Mouse (Mus musculus) midbrain, embryonic 12.5 days (tissue): ENCODE data around the gene Rnf220. TPM values are rescaled to one million over a fixed set of nuclear protein-coding genes. Genes with fewer than 3 reads are reported as not detected.

Source experiments
- ATAC-seq: fragments of 200-750 bp; cut with Nextera tagmentation; 2 replicates; pipeline ENCODE4 v1.8.0; 2017; ENCODE audit warnings: low read depth, moderate TSS enrichment, moderate library complexity; ENCODE audit not compliant: low FRiP score
- H3K27ac ChIP-seq: fragments of 300-500 bp; sonication (generic); replicated peaks from 2 replicates; pipeline ENCODE4 v1.5.1; 2016; ENCODE audit warnings: mild to moderate bottlenecking
- H3K27me3 ChIP-seq: fragments of 300-500 bp; sonication (generic); 2 replicates; pipeline ENCODE4 v1.6.1; 2016; ENCODE audit warnings: mild to moderate bottlenecking
- H3K36me3 ChIP-seq: fragments of 300-500 bp; sonication (generic); 2 replicates; pipeline ENCODE4 v1.6.1; 2016
- H3K4me1 ChIP-seq: fragments of 300-500 bp; sonication (generic); 2 replicates; pipeline ENCODE4 v1.6.1; 2016
- H3K4me2 ChIP-seq: fragments of 300-500 bp; sonication (generic); replicated peaks from 2 replicates; pipeline ENCODE4 v1.6.1; 2016; ENCODE audit warnings: mild to moderate bottlenecking, moderate library complexity
- H3K4me3 ChIP-seq: fragments of 300-500 bp; sonication (generic); 2 replicates; pipeline ENCODE4 v1.5.1; 2016; ENCODE audit warnings: mild to moderate bottlenecking
- H3K9ac ChIP-seq: fragments of 300-500 bp; sonication (generic); replicated peaks from 2 replicates; pipeline ENCODE4 v1.6.1; 2016; ENCODE audit warnings: mild to moderate bottlenecking, moderate library complexity
- H3K9me3 ChIP-seq: fragments of 300-500 bp; sonication (generic); 2 replicates; pipeline ENCODE4 v1.6.1; 2016; ENCODE audit warnings: mild to moderate bottlenecking
- WGBS: fragments of 180-500 bp; shearing (Covaris S2); methylation state at CpG from one replicate; pipeline ENCODE4 v1.1.7; 2016; 5-methylcytosine and 5-hydroxymethylcytosine counted together
- polyA plus RNA-seq: library from polyadenylated mRNA; unstranded; fragments of >200 nt; fragmentation: Nextera tagmentation; extraction: Ambion mirVana; gene quantifications from 2 replicates; pipeline ENCODE4 v1.2.1, GENCODE M21; 2016

The Rnf220 gene
- polyA plus RNA-seq, 1 experiment from 2014 or later = 108 TPM

DNA sequence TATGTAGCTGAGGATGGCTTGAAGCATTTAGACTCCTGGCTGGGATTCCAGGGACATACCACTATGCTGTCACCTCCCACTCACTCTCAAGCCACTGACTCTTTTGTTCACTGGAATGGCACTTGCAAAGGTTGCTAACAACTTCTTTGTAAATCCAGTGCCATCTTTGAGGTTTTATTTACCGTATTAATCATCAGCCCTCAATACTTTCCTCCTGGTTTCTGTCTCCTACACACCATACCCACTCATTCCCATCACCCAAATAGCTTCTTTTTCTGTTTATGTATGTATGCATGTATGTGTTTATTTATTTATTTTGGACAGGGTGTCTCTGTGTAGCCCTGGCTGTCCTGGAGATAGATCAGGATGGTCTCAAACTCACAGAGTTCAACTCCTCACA lies 245.9 kb downstream of the Rnf220 start:
- Histone ChIP-seq H3K27ac (no peak overlapping the region), H3K4me3 (no peak overlapping the region), H3K36me3 (no peaks in the 10 kb centered on the region), H3K9me3 (no peaks in the 10 kb centered on the region), H3K9ac (no peak overlapping the region), H3K27me3 (peaks cover 17% of the 10 kb centered on the region; the same call in 1 of the 2 replicates), H3K4me1 (peaks cover 11% of the 10 kb centered on the region), H3K4me2 (peak overlapping the region; percentile 59)
- no peak for ATAC-seq
- WGBS = 88% methylated on average over 1 of the region's 1 CpGs

DNA sequence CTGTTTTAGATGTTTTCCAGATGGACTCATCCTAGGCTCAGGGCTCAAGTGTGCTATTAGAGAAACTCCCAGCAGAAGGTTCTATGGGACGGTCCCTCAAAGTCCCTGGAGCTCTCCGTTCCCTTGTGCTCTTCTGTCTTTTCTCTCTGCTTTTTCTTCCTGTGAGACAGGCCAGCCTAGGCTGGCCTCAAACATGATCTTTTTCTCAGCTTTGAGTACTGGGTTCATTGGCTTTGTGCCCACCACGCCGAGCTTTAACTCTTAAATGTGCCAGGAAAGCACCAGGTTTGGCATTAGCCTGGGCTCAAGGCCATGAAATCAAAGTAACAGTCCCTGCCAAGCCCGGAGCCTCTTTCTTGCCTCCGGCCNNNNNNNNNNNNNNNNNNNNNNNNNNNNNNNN lies 256.0 kb downstream of the Rnf220 start:
- no peaks in the 10 kb centered on the region for H3K36me3 ChIP-seq
- no peaks in the 10 kb centered on the region for H3K4me1 ChIP-seq
- no peak overlapping the region for H3K4me3 ChIP-seq
- no peaks in the 10 kb centered on the region for H3K27me3 ChIP-seq
- no peak overlapping the region for H3K27ac ChIP-seq
- no peak for ATAC-seq
- H3K4me2 ChIP-seq = no peak overlapping the region
- H3K9ac ChIP-seq = no peak overlapping the region
- WGBS = 93% methylated on average over 6 of the region's 6 CpGs
- H3K9me3 ChIP-seq = no peaks in the 10 kb centered on the region

DNA sequence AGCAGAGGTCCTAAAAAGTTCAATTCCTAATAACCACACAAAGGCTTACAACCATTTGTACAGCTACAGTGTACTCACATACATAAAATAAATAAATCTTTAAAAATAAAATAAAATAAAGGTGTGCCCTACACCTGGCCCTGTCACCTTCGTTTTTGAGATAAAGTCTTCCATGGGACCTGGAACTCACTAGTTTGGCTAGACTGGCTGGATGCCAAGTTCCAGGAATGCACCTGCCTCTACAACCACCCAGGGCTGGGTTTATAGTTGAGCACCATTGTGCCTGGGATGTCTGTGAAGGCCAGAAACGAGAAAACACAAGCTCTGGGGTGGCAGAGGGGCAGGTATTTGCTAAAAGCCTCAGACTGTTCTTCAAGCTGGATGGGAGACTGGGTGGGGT lies 257.7 kb downstream of the Rnf220 start:
- Histone ChIP-seq H3K27ac (no peak overlapping the region), H3K9me3 (no peaks in the 10 kb centered on the region), H3K9ac (no peak overlapping the region), H3K4me3 (no peak overlapping the region), H3K4me1 (no peaks in the 10 kb centered on the region), H3K4me2 (no peak overlapping the region), H3K36me3 (no peaks in the 10 kb centered on the region), H3K27me3 (peaks cover 3% of the 10 kb centered on the region; the same call in 1 of the 2 replicates)
- no peak for ATAC-seq
- 65% methylated on average over 2 of the region's 2 CpGs for WGBS

DNA sequence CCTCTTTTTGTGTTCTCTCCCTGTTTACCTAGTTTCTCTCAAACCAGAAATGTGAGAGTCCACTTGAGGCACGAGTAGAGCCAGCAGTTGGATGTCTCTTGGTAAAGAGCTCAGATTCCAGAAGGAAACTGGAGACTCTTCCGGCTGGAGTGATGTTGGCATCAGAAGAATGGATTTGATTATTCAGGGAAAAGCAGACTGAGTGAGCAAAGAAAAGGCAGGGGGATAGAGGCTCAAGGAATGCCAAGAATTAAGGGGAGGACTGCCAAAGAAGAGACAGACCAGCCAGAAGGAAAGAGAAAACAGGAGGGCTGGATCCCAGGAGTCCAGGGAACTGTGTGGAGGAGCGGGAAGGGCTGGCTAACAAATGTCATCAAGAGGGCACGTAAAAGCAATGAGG lies 261.0 kb downstream of the Rnf220 start:
- Histone ChIP-seq H3K9me3 (no peaks in the 10 kb centered on the region), H3K27me3 (peaks cover 9% of the 10 kb centered on the region; the same call in 1 of the 2 replicates), H3K4me2 (no peak overlapping the region), H3K36me3 (no peaks in the 10 kb centered on the region), H3K9ac (no peak overlapping the region), H3K4me1 (no peaks in the 10 kb centered on the region), H3K4me3 (no peak overlapping the region), H3K27ac (no peak overlapping the region)
- 64% methylated on average over 4 of the region's 4 CpGs for WGBS
- no peak for ATAC-seq

DNA sequence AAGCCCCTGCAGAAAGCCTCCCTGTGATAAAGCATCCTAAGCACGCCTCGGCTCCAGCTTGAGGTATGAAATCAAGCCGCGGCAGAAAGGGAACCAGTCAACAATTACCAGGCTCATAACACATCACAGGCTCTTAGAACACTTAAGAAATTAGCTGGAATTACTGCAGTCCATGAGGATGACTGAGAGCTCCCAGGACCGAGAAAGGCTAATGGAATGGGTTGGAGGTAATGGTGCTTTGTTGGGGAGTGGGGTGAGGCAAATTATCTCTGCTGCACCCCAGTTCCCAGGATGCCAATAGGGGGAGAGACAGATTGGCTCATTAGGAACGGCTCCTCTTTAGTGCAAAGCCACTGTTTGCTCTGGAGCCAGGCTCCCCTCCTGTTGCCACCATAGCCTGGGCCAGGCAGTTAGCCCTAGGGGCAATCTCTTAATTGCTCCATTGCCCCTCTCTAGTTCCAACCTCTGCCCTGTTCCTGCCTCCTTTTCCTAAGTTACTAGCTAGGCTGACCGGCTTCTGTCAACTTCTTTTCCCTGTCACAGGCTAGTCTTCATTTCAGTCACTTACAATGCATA lies 262.6 kb downstream of the Rnf220 start:
- H3K9me3 ChIP-seq = no peaks in the 10 kb centered on the region
- no peak overlapping the region for H3K4me3 ChIP-seq
- H3K27me3 ChIP-seq = peaks cover 9% of the 10 kb centered on the region; the same call in 1 of the 2 replicates
- no peak overlapping the region for H3K9ac ChIP-seq
- 77% methylated on average over 7 of the region's 7 CpGs for WGBS
- no peak overlapping the region for H3K4me2 ChIP-seq
- no peaks in the 10 kb centered on the region for H3K36me3 ChIP-seq
- no peaks in the 10 kb centered on the region for H3K4me1 ChIP-seq
- H3K27ac ChIP-seq = no peak overlapping the region
- ATAC-seq = no peak

DNA sequence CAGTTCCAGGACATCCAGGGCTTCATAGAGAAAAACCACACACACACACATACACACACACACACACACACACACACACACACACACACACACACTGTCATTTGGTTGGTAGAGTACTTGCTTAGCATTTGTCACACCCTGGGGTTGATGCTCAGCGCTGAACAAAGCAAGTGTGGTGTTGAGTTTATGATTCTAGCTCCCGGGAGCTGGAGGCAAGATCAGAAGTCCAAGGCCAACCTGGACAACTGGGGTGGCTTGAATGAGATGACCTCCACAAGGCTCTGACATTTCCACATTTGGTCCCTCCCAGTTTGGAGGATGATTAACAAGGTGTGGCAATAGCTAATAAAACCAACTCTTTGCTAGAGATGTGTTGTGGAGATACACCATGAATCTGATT lies 265.6 kb downstream of the Rnf220 start:
- H3K4me2 ChIP-seq = no peak overlapping the region
- H3K4me1 ChIP-seq = no peaks in the 10 kb centered on the region
- no peaks in the 10 kb centered on the region for H3K36me3 ChIP-seq
- no peaks in the 10 kb centered on the region for H3K9me3 ChIP-seq
- H3K27ac ChIP-seq = no peak overlapping the region
- no peak overlapping the region for H3K9ac ChIP-seq
- peaks cover 11% of the 10 kb centered on the region; the same call in 1 of the 2 replicates for H3K27me3 ChIP-seq
- H3K4me3 ChIP-seq = no peak overlapping the region
- ATAC-seq = no peak
- 89% methylated on average over 2 of the region's 2 CpGs for WGBS

DNA sequence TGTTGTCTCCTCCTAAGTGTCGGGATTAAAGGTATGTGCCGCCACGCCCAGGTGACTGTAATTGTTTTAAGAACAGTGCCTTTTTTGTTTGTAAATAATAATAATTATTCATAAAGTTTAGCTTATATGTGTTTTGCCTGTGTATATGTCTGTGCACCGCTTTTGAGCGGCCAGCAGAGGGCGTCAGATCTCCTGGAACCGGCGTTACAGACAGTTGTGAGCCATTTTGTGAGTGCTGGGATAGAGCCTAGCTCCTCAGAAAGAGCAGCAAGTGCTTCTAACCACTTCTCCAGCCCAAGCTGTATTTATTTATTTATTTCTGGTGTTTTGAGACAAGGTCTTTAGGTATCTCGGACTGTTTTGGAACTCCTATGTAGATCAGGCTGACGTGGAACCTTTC lies 266.5 kb downstream of the Rnf220 start:
- 52% methylated on average over 10 of the region's 10 CpGs for WGBS

DNA sequence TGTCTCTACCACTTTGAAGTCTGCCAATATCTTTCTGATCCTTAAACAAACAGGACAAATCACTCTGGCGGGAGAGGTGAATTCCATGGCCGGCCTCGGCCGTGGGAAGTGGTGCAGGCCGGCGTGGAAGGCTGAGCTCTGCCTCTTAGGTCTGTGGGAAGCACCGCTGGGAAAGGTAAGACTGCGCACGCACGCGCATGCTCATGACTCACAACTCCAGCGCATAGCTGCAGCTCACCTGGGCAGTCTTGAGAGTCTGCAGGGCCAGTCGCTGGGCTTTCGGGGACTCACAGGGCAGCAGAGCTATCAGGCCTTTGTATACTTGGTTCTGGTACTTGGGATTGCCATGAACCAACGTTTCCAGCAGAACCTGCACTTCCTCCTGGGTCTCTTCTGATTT lies 267.3 kb downstream of the Rnf220 start:
- ATAC-seq = no peak
- no peak overlapping the region for H3K4me3 ChIP-seq
- H3K9me3 ChIP-seq = no peaks in the 10 kb centered on the region
- no peak overlapping the region for H3K9ac ChIP-seq
- H3K27ac ChIP-seq = no peak overlapping the region
- H3K4me2 ChIP-seq = no peak overlapping the region
- H3K27me3 ChIP-seq = peaks cover 10% of the 10 kb centered on the region; the same call in 1 of the 2 replicates
- 72% methylated on average over 15 of the region's 15 CpGs for WGBS
- H3K36me3 ChIP-seq = no peaks in the 10 kb centered on the region
- no peaks in the 10 kb centered on the region for H3K4me1 ChIP-seq

More for the DNA sequence above, 266.5 kb downstream of the Rnf220 start:
- Histone ChIP-seq H3K36me3 (no peaks in the 10 kb centered on the region), H3K4me2 (no peak overlapping the region), H3K27ac (no peak overlapping the region), H3K9me3 (no peaks in the 10 kb centered on the region), H3K4me3 (no peak overlapping the region), H3K27me3 (peaks cover 11% of the 10 kb centered on the region; the same call in 1 of the 2 replicates), H3K9ac (no peak overlapping the region), H3K4me1 (no peaks in the 10 kb centered on the region)
- no peak for ATAC-seq

DNA sequence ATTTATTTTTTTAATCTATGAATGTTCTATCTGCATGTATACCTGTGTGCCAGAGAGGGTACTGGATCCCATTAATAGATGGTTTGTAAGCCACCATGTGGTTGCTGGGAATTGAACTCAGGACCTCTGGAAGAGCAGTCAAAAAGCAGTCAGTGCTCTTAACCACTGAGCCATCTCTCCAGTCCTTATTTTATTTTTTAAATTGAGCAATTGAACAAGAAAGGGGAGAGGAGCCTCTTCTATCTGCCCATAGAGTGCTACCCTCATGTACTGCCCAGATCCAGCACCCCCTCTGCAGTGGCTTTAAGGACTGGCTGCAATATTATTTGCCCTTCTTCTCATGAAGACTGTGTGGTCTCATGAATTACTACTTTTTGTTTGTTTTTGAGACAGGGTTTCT lies 271.6 kb downstream of the Rnf220 start:
- Histone ChIP-seq H3K27me3 (0 out of 2 replicates have a peak, but pooled peaks cover 3% of the 10 kb centered on the region), H3K27ac (no peak overlapping the region), H3K36me3 (no peaks in the 10 kb centered on the region), H3K9ac (no peak overlapping the region), H3K9me3 (no peaks in the 10 kb centered on the region), H3K4me2 (no peak overlapping the region), H3K4me1 (no peaks in the 10 kb centered on the region), H3K4me3 (no peak overlapping the region)
- ATAC-seq = no peak

DNA sequence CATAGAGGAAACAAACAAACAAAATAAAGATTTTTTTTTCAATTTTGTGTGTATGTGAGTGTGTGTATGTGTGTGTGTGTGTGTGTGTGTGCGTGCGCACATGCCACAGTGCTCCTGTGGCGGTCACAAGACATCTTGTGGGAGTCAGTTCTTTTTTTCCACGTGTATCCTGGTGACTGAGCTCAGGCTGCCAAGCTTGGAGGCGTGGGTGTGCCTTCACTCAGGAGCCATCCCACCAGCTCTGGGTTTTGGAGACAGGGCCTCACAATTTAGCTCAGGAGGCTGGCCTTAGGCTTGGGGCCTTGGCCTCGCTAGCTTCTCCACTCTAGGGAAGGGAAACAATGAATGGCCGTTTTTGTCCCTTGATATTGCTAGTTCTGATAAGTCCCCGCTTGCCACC lies 272.7 kb downstream of the Rnf220 start:
- H3K4me3 ChIP-seq = no peak overlapping the region
- 81% methylated on average over 8 of the region's 8 CpGs for WGBS
- H3K9ac ChIP-seq = no peak overlapping the region
- H3K27ac ChIP-seq = no peak overlapping the region
- no peak overlapping the region for H3K4me2 ChIP-seq
- no peak for ATAC-seq
- H3K36me3 ChIP-seq = no peaks in the 10 kb centered on the region
- no peaks in the 10 kb centered on the region for H3K4me1 ChIP-seq
- H3K27me3 ChIP-seq = 0 out of 2 replicates have a peak, but pooled peaks cover 3% of the 10 kb centered on the region
- H3K9me3 ChIP-seq = no peaks in the 10 kb centered on the region

DNA sequence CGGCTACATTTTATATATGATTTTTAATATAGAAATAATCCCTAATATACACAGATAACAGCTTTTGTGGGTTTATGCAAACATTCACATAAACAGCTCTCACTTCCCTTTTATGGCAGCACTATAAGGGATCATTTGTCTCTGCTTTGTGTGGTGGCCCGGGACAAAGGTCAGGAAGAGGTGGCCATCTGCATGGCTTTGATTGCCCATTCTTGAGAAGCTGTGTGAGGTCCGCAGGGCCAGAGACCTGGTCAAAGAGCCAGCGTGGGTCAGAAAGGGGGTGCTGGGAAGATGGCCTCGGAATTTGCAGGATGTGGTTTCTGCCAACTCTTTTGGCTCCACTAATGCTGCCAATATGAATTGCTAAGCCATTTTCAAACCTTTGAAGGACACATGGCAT lies 273.9 kb downstream of the Rnf220 start:
- H3K27me3 ChIP-seq = 0 out of 2 replicates have a peak, but pooled peaks cover 3% of the 10 kb centered on the region
- no peak for ATAC-seq
- no peaks in the 10 kb centered on the region for H3K9me3 ChIP-seq
- H3K36me3 ChIP-seq = no peaks in the 10 kb centered on the region
- no peaks in the 10 kb centered on the region for H3K4me1 ChIP-seq
- no peak overlapping the region for H3K4me3 ChIP-seq
- H3K9ac ChIP-seq = no peak overlapping the region
- no peak overlapping the region for H3K4me2 ChIP-seq
- H3K27ac ChIP-seq = no peak overlapping the region
- WGBS = 74% methylated on average over 5 of the region's 5 CpGs

DNA sequence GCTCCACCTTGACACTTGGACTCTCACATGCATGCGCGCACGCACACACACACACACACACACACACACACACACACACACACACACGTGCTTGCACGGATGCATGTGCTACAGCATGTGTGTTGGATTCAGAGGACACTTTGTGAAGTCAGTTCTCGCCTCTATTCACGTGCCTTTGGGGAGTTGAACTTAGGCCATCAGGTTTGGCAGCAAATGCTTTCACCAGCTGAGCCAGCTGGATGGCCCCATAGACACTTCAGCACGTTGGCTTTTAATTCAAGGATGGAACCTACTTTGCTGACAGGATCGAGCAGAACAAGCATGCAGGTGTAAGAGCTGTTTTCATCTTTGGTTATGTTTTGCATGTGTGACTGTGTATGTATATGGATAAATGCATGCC lies 275.0 kb downstream of the Rnf220 start:
- 85% methylated on average over 9 of the region's 9 CpGs for WGBS
- Histone ChIP-seq H3K9me3 (no peaks in the 10 kb centered on the region), H3K27me3 (no peaks in the 10 kb centered on the region), H3K4me2 (no peak overlapping the region), H3K9ac (no peak overlapping the region), H3K4me3 (no peak overlapping the region), H3K27ac (no peak overlapping the region), H3K4me1 (no peaks in the 10 kb centered on the region), H3K36me3 (no peaks in the 10 kb centered on the region)
- no peak for ATAC-seq
